Mouse (Mus musculus) C2C12 (cell line): ENCODE results near the gene Tmem121b.

Source experiments
- CTCF ChIP-seq: IDR thresholded peaks from one replicate; pipeline ENCODE4 v1.5.1; 2011; ENCODE audit not compliant: control insufficient read depth, insufficient read depth, insufficient read length
- MYOG ChIP-seq: IDR thresholded peaks from one replicate; pipeline ENCODE4 v1.6.1; 2011; ENCODE audit not compliant: control insufficient read depth, insufficient read length; ENCODE audit errors: extremely low read depth
- USF1 ChIP-seq: IDR thresholded peaks from one replicate; pipeline ENCODE4 v1.6.1; 2011; ENCODE audit warnings: low read depth, mild to moderate bottlenecking, control low read depth, moderate library complexity

DNA sequence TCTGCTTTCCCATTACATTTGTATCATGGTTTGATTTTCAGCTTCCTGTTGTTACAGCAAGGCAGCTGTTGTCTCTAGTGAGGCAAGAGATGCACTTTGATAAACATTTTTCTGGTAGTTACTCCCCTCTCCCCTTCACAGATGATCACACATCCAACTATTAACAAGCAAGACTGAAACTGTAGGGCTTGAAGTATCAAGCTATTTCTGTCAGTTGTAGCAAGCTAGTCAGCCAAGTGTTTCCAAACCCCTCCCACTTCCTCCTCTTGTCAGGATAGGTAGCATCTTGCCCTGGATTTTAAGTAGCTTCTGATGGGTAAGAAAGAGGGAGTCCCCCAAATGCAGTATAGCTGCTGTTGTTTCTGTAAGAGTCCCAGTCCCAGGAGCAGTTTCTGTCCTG lies 23.8 kb downstream of the Tmem121b start:
- TF ChIP-seq CTCF (no peak), USF1 (no peak), MYOG (no peak)
